Mouse (Mus musculus) urinary bladder, postnatal 0 days (tissue): ENCODE measurements around the gene Gnpda2. TPM values are rescaled to one million over a fixed set of nuclear protein-coding genes. Genes with fewer than 3 reads are reported as not detected.

Experiments used
- polyA plus RNA-seq: library from polyadenylated mRNA; unstranded; fragments of >200 nt; fragmentation: Nextera tagmentation; extraction: Ambion mirVana; gene quantifications from 2 replicates; pipeline ENCODE4 v1.2.1, GENCODE M21; 2015

Gnpda2 gene
- 53.3 and 55.8 TPM in 2 replicates for polyA plus RNA-seq

DNA sequence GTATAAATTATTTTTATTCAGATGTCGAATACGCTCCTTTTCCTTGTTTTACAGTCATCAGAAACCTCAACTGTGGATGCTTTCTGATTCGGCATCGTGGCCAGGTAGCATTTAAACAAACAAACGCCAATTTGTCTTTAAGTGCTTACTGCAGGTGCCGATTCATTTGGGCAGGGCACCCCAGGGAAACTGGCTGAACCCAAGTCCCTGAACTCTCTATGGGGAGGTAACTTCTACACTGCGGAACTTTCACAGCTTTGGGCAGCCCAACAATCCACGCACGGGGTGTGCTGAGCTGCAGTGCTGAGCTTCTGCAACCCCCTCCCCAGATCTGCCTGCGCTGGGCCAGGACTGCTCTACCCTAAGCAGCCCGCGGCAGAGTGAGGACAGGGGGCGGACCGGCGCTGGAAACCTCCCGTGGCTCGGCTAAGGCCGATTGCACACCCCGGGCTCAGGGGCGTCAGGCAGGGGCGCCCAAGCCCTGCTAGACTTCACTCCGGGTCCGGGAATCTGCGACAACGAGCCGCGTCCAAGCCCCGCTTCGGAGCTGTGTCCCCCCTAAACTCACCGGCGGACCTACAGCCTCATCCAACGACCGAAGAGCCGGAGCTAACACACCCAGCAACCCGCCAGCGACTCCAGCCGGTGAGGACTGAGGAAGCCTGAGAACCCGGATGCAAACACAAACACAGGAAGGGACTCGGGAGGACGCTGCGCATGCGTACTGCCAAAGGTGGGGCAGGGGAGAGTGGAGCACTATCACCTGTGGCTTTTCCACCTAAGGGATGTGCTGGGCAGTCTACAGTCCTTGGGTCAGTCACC lies at the start of gene Gnpda2:
TSS of gene Gnpda2 (minus strand) at position 701 of the 822 bp plus-strand sequence.

DNA sequence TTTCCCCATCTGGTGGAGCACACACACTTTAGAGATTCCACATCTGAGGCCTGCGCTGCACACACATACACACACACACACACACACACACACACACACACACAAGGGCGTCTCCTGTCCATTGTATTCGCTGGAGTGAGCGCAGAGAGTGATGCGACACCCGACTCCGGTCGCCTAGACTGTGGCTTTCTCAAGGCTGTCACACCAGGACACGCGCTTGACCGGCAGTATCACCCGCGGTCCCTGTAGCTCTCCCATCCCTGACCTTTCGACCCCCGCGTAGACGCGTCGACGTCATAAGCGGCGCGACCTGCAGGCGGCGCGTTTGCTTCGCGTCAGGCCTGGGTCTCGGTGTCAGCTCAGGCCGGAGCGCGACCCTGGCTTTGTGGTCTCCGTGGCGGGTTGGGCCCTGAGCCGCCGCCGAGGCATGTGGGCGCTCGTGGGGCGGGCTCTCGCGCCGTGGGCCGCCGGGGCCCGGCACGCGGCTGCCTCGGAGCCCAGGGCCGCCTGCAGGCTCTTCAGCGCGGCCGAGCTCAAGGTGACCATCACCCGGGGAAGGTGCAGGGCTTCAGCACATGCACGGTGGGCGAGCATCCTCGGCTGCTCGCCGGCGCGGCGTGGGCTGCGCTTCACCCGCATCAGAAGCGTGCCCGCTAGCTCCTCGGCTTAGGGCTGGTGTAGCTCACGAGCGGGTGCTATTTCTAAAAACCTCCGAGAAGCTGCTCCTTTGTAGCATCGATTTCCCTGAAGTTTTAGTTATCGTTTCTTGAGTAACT lies 35.3 kb downstream of the Gnpda2 start, which contains the start of gene Guf1:
TSS of gene Guf1 (plus strand) at position 296 of the 776 bp plus-strand sequence.

GRCm38 (mm10) chr5:69542489-69542888 lies 49.7 kb downstream of the Gnpda2 start, which contains the start of gene Yipf7:
Gene Yipf7 (minus strand): TSS chr5:69542648.

Other genes with a start within 250 kb of the Gnpda2 start
- gene Yipf7, start 49.7 kb downstream of the Gnpda2 start, polyA plus RNA-seq = not detected in 2 replicates
- gene Guf1, start 35.4 kb downstream of the Gnpda2 start, polyA plus RNA-seq = 19.3 and 20.3 TPM in 2 replicates